In genomic region chr9:57420321-57421120, GRCm38 (mm10) we compare ENCODE assay signal across 8 mouse cellular contexts. TPM values are rescaled to one million over a fixed set of nuclear protein-coding genes. Genes with fewer than 3 reads are reported as not detected.
DNase-seq lines count a peak whose midpoint lies in the region; ATAC-seq and TF ChIP-seq lines count a peak whose summit lies in the region.

No protein-coding gene starts in this region.

- H3K4me2 ChIP-seq in forebrain, embryonic 12.5 days = no peak overlapping the region
- peak overlapping the region; percentile 49 for H3K4me2 ChIP-seq in heart, embryonic 15.5 days
- peak overlapping the region; percentile 3 for H3K4me2 ChIP-seq in liver, embryonic 11.5 days
- peak overlapping the region; percentile 26; the same call in 1 of the 2 replicates for H3K4me2 ChIP-seq in stomach, postnatal 0 days (replicated peaks; ENCODE audit: low read depth)

- 81% methylated on average over 20 of the region's 20 CpGs for WGBS in forebrain, embryonic 12.5 days
- 2% methylated on average over 20 of the region's 20 CpGs for WGBS in heart, embryonic 15.5 days
- WGBS in liver, embryonic 11.5 days = 31% methylated on average over 20 of the region's 20 CpGs
- WGBS in stomach, postnatal 0 days = 29% methylated on average over 19 of the region's 20 CpGs

- peak; percentile 20; the same call in 1 of the 2 replicates for ATAC-seq in forebrain, embryonic 12.5 days (ENCODE audit: low FRiP score)
- peak; percentile 92 for ATAC-seq in heart, embryonic 15.5 days (replicated peaks; ENCODE audit: insufficient number of reproducible peaks, insufficient read depth, low FRiP score, low read depth)
- peak; percentile 72 for ATAC-seq in liver, embryonic 11.5 days (replicated peaks; ENCODE audit: low FRiP score)
- ATAC-seq in stomach, postnatal 0 days (ENCODE audit: low FRiP score, low TSS enrichment) = peak; percentile 85

- TF ChIP-seq EP300 in stomach, postnatal 0 days (optimal IDR thresholded peaks at IDR 0.05) = no peak

- no peaks in the 10 kb centered on the region for H3K36me3 ChIP-seq in forebrain, embryonic 12.5 days (replicated peaks)
- H3K36me3 ChIP-seq in heart, embryonic 15.5 days = no peaks in the 10 kb centered on the region
- no peaks in the 10 kb centered on the region for H3K36me3 ChIP-seq in liver, embryonic 11.5 days (ENCODE audit: control insufficient read depth, insufficient read depth, low read length)
- H3K36me3 ChIP-seq in stomach, postnatal 0 days (ENCODE audit: control insufficient read depth, insufficient read depth, low read length) = 0 out of 2 replicates have a peak, but pooled peaks cover 2% of the 10 kb centered on the region

- 0 out of 2 replicates have a peak overlapping the region, but pooled peaks have one; percentile 43 for H3K27ac ChIP-seq in forebrain, embryonic 12.5 days
- H3K27ac ChIP-seq in heart, embryonic 15.5 days = peak overlapping the region; percentile 92
- peak overlapping the region; percentile 49 for H3K27ac ChIP-seq in liver, embryonic 11.5 days (ENCODE audit: low read depth, low read length)
- H3K27ac ChIP-seq in stomach, postnatal 0 days (replicated peaks) = peak overlapping the region; percentile 93

- no peaks in the 10 kb centered on the region for H3K27me3 ChIP-seq in forebrain, embryonic 12.5 days
- no peaks in the 10 kb centered on the region for H3K27me3 ChIP-seq in heart, embryonic 15.5 days
- H3K27me3 ChIP-seq in liver, embryonic 11.5 days (replicated peaks; ENCODE audit: control insufficient read depth, insufficient read depth, low read length) = no peaks in the 10 kb centered on the region
- H3K27me3 ChIP-seq in stomach, postnatal 0 days (ENCODE audit: control insufficient read depth, insufficient read depth, low read length) = no peaks in the 10 kb centered on the region

- H3K9me3 ChIP-seq in forebrain, embryonic 12.5 days = no peaks in the 10 kb centered on the region
- no peaks in the 10 kb centered on the region for H3K9me3 ChIP-seq in heart, embryonic 15.5 days (replicated peaks)
- H3K9me3 ChIP-seq in liver, embryonic 11.5 days (ENCODE audit: control insufficient read depth, low read length) = no peaks in the 10 kb centered on the region
- no peaks in the 10 kb centered on the region for H3K9me3 ChIP-seq in stomach, postnatal 0 days (ENCODE audit: control insufficient read depth, low read length)

- peak; percentile 98 for DNase-seq in 3134 (ENCODE audit: extremely low read depth, insufficient read length, low spot score)
- DNase-seq in adrenal gland, postnatal 25 days = peak; percentile 97
- DNase-seq in kidney, postnatal 14 days = peak; percentile 91
- DNase-seq in liver, embryonic 11.5 days (ENCODE audit: low spot score) = peak; percentile 58
- peak; percentile 62 for DNase-seq in neural tube, embryonic 10.5 days (ENCODE audit: extremely low spot score, low spot score)
- DNase-seq in stomach, postnatal 0 days (ENCODE audit: low spot score) = peak; percentile 79

- no peak overlapping the region for H3K9ac ChIP-seq in forebrain, embryonic 12.5 days
- H3K9ac ChIP-seq in heart, embryonic 15.5 days = peak overlapping the region; percentile 23
- no peak overlapping the region for H3K9ac ChIP-seq in liver, embryonic 11.5 days (ENCODE audit: low read depth, low read length)
- H3K9ac ChIP-seq in stomach, postnatal 0 days (ENCODE audit: low read length) = peak overlapping the region; percentile 35; the same call in 1 of the 2 replicates

- H3K4me1 ChIP-seq in forebrain, embryonic 12.5 days = no peaks in the 10 kb centered on the region
- H3K4me1 ChIP-seq in heart, embryonic 15.5 days (replicated peaks) = peaks cover 40% of the 10 kb centered on the region
- peaks cover 14% of the 10 kb centered on the region for H3K4me1 ChIP-seq in liver, embryonic 11.5 days (replicated peaks; ENCODE audit: control insufficient read depth, insufficient read depth, low read length)
- H3K4me1 ChIP-seq in stomach, postnatal 0 days (replicated peaks; ENCODE audit: control insufficient read depth, insufficient read depth) = peaks cover 4% of the 10 kb centered on the region; the same call in 1 of the 2 replicates

- H3K4me3 ChIP-seq in forebrain, embryonic 12.5 days (replicated peaks) = no peak overlapping the region
- H3K4me3 ChIP-seq in heart, embryonic 15.5 days = no peak overlapping the region; the same call in 1 of the 2 replicates
- H3K4me3 ChIP-seq in liver, embryonic 11.5 days (ENCODE audit: low read depth, low read length) = no peak overlapping the region
- no peak overlapping the region for H3K4me3 ChIP-seq in stomach, postnatal 0 days (ENCODE audit: low read depth, low read length)

- peak; percentile 55 for TF ChIP-seq CTCF in stomach, postnatal 0 days (IDR thresholded peaks at IDR 0.05; ENCODE audit: low read depth)

RNA-seq across cellular contexts. Expression of gene Ppcdc, which starts 19.4 kb away (rescaled TPM):
- 17.4 and 31.5 TPM in 2 replicates for total RNA-seq in adrenal gland, postnatal 25 days (2021)
- 24.4 and 24.7 TPM in 2 replicates for polyA plus RNA-seq in forebrain, embryonic 12.5 days (2016; fragmentation: Nextera tagmentation; extraction: Ambion mirVana)
- 17.0 and 20.0 TPM in 2 replicates for polyA plus RNA-seq in heart, embryonic 15.5 days (2015; fragmentation: Nextera tagmentation; extraction: Ambion mirVana)
- 19.9 and 22.0 TPM in 2 replicates for polyA plus RNA-seq in liver, embryonic 11.5 days (2014; fragmentation: Nextera tagmentation; extraction: Ambion mirVana)
- 14.2 and 16.2 TPM in 2 replicates for polyA plus RNA-seq in stomach, postnatal 0 days (2015; fragmentation: Nextera tagmentation; extraction: Ambion mirVana)

RNA-seq across cellular contexts. Expression of gene Scamp5, which starts 47.3 kb away (rescaled TPM):
- 10.8 and 14.4 TPM in 2 replicates for total RNA-seq in adrenal gland, postnatal 25 days (2021)
- 41.5 and 41.9 TPM in 2 replicates for polyA plus RNA-seq in forebrain, embryonic 12.5 days (2016; fragmentation: Nextera tagmentation; extraction: Ambion mirVana)
- 7.6 and 9.7 TPM in 2 replicates for polyA plus RNA-seq in heart, embryonic 15.5 days (2015; fragmentation: Nextera tagmentation; extraction: Ambion mirVana)
- 9.7 and 12.8 TPM in 2 replicates for polyA plus RNA-seq in liver, embryonic 11.5 days (2014; fragmentation: Nextera tagmentation; extraction: Ambion mirVana)
- polyA plus RNA-seq in stomach, postnatal 0 days (2015; fragmentation: Nextera tagmentation; extraction: Ambion mirVana) = 42.4 and 48.7 TPM in 2 replicates

Comparison
In these comparisons a context has a peak if more than half of its experiments do, and no peak if none do; other contexts are left out.
1. ATAC-seq: peak in every context shown above with its lines; median percentile 92 in heart, embryonic 15.5 days; 85 in stomach, postnatal 0 days; 72 in liver, embryonic 11.5 days; 20 in forebrain, embryonic 12.5 days.
2. H3K27ac ChIP-seq: peak in every context shown above with its lines; median percentile 93 in stomach, postnatal 0 days; 92 in heart, embryonic 15.5 days; 49 in liver, embryonic 11.5 days; 43 in forebrain, embryonic 12.5 days.
3. H3K9ac ChIP-seq: peak in heart, embryonic 15.5 days (single experiment) and stomach, postnatal 0 days (single experiment); none in forebrain, embryonic 12.5 days (single experiment) and liver, embryonic 11.5 days (single experiment).
4. Peak in every context shown above with its lines, with median percentiles within 50 percentile points of each other: DNase-seq.